Mouse (Mus musculus): ENCODE measurements around the gene Nol4l. TPM values are rescaled to one million over a fixed set of nuclear protein-coding genes. Genes with fewer than 3 reads are reported as not detected.

The Nol4l gene
- polyA plus RNA-seq, 1 experiment from 2014 or later = 10.3 TPM

Other genes with a start within 250 kb of the Nol4l start
- 7.5 and 9.0 TPM in 2 replicates for gene Kif3b, start 238.6 kb downstream of the Nol4l start, polyA plus RNA-seq (2015; fragmentation: Nextera tagmentation; extraction: Ambion mirVana)
- gene Asxl1, start 184.1 kb downstream of the Nol4l start, polyA plus RNA-seq (2015; fragmentation: Nextera tagmentation; extraction: Ambion mirVana) = 12.3 and 13.4 TPM in 2 replicates
- not detected in 2 replicates for gene 4930404H24Rik, start 37.2 kb downstream of the Nol4l start, polyA plus RNA-seq (2015; fragmentation: Nextera tagmentation; extraction: Ambion mirVana)
- gene Commd7, start 102.8 kb upstream of the Nol4l start, polyA plus RNA-seq (2015; fragmentation: Nextera tagmentation; extraction: Ambion mirVana) = 79.0 TPM in 2 replicates
- gene Dnmt3b, start 119.5 kb upstream of the Nol4l start, polyA plus RNA-seq (2015; fragmentation: Nextera tagmentation; extraction: Ambion mirVana) = 7.7 and 8.4 TPM in 2 replicates
- gene Dnmt3c, start 166.7 kb upstream of the Nol4l start, polyA plus RNA-seq (2015; fragmentation: Nextera tagmentation; extraction: Ambion mirVana) = 0.08 TPM in 1 of 2 replicates, not detected in the other
- gene Mapre1, start 211.3 kb upstream of the Nol4l start, polyA plus RNA-seq (2015; fragmentation: Nextera tagmentation; extraction: Ambion mirVana) = 200 and 207 TPM in 2 replicates
- gene Efcab8, start 250.0 kb upstream of the Nol4l start, polyA plus RNA-seq (2015; fragmentation: Nextera tagmentation; extraction: Ambion mirVana) = not detected in 2 replicates